Mouse (Mus musculus) gonadal fat pad, adult 2 months (tissue): ENCODE results near the gene Farp1. TPM values are rescaled to one million over a fixed set of nuclear protein-coding genes. Genes with fewer than 3 reads are reported as not detected.

Source experiments
- DNase-seq: peaks from one replicate; pipeline ENCODE4 v3.0.0-alpha.2; 2012; ENCODE audit warnings: low read depth
- polyA plus RNA-seq: library from polyadenylated mRNA; depleted of rRNA; stranded (reverse); fragments of >200 nt; gene quantifications from 2 replicates; pipeline ENCODE4 v1.2.3, GENCODE M21; 2012; rRNA removed

Gene Farp1
- polyA plus RNA-seq, 1 experiment: 19.8 TPM

GRCm38 (mm10) chr14:121310325-121311080 is 275.5 kb downstream of the Farp1 start:
- DNase-seq: no peak

- no peak for DNase-seq
These were observed 276.1 kb downstream of the Farp1 start for GRCm38 (mm10) chr14:121311083-121311482.

- no peak for DNase-seq
These were observed 278.3 kb downstream of the Farp1 start for GRCm38 (mm10) chr14:121313283-121313682.

GRCm38 (mm10) chr14:121314934-121315333 is 279.9 kb downstream of the Farp1 start:
- no peak for DNase-seq

GRCm38 (mm10) chr14:121316136-121316535 is 281.1 kb downstream of the Farp1 start:
- no peak for DNase-seq

- no peak for DNase-seq
These were observed 281.8 kb downstream of the Farp1 start for GRCm38 (mm10) chr14:121316631-121317311.

- no peak for DNase-seq
These were observed 282.3 kb downstream of the Farp1 start for GRCm38 (mm10) chr14:121317312-121317671.

GRCm38 (mm10) chr14:121318382-121318781 is 283.4 kb downstream of the Farp1 start:
- no peak for DNase-seq

- no peak for DNase-seq
These were observed 287.1 kb downstream of the Farp1 start for GRCm38 (mm10) chr14:121322150-121322549.

- no peak for DNase-seq
These were observed 287.6 kb downstream of the Farp1 start for GRCm38 (mm10) chr14:121322641-121323040.

GRCm38 (mm10) chr14:121324521-121325330 is 289.7 kb downstream of the Farp1 start:
- no peak for DNase-seq

- no peak for DNase-seq
These were observed 291.4 kb downstream of the Farp1 start for GRCm38 (mm10) chr14:121326432-121326831.

- DNase-seq: no peak
These were observed 293.9 kb downstream of the Farp1 start for GRCm38 (mm10) chr14:121328878-121329277.

- no peak for DNase-seq
These were observed 294.5 kb downstream of the Farp1 start for GRCm38 (mm10) chr14:121329401-121330089.

GRCm38 (mm10) chr14:121330090-121330408 is 295.0 kb downstream of the Farp1 start:
- no peak for DNase-seq

Other genes with a start within 250 kb of the Farp1 start
- gene Ipo5, start 124.0 kb upstream of the Farp1 start, polyA plus RNA-seq: 28.6 and 29.9 TPM in 2 replicates